Mouse (Mus musculus) forebrain, postnatal 0 days (tissue): ENCODE data around the gene Rab4b. TPM values are rescaled to one million over a fixed set of nuclear protein-coding genes. Genes with fewer than 3 reads are reported as not detected.

ENCODE experiments used
- ATAC-seq: fragments of 200-750 bp; cut with Nextera tagmentation; 2 replicates; pipeline ENCODE4 v1.8.0; 2017; ENCODE audit warnings: mild to moderate bottlenecking, moderate library complexity
- DNase-seq: peaks from one replicate; pipeline ENCODE4 v3.0.0-alpha.2; 2015
- H3K27ac ChIP-seq: fragments of 300-500 bp; sonication (generic); 2 replicates; pipeline ENCODE4 v1.5.1; 2014; ENCODE audit warnings: low read depth, mild to moderate bottlenecking, antibody characterized with exemption, low read length, moderate library complexity, mixed read lengths
- H3K27me3 ChIP-seq: fragments of 300-500 bp; sonication (generic); 2 replicates; pipeline ENCODE4 v1.6.1; 2014; ENCODE audit warnings: mild to moderate bottlenecking, low read length, mixed read lengths; ENCODE audit not compliant: insufficient read depth
- H3K36me3 ChIP-seq: fragments of 300-500 bp; sonication (generic); 2 replicates; pipeline ENCODE4 v1.6.1; 2014; ENCODE audit warnings: mild to moderate bottlenecking, moderate library complexity; ENCODE audit not compliant: insufficient read depth
- H3K4me1 ChIP-seq: fragments of 300-500 bp; sonication (generic); 2 replicates; pipeline ENCODE4 v1.6.1; 2014; ENCODE audit warnings: antibody characterized with exemption; ENCODE audit not compliant: insufficient read depth
- H3K4me2 ChIP-seq: fragments of 300-500 bp; sonication (generic); 2 replicates; pipeline ENCODE4 v1.6.1; 2014; ENCODE audit warnings: low read depth, mild to moderate bottlenecking, moderate library complexity
- H3K4me3 ChIP-seq: fragments of 300-500 bp; sonication (generic); 2 replicates; pipeline ENCODE4 v1.5.1; 2014; ENCODE audit warnings: low read depth, low read length, mixed read lengths
- H3K9ac ChIP-seq: fragments of 300-500 bp; sonication (generic); 2 replicates; pipeline ENCODE4 v1.6.1; 2014; ENCODE audit warnings: mild to moderate bottlenecking
- H3K9me3 ChIP-seq: fragments of 300-500 bp; sonication (generic); 2 replicates; pipeline ENCODE4 v1.6.1; 2016; ENCODE audit warnings: low read length
- CTCF ChIP-seq: sonication (generic); IDR thresholded peaks from 2 replicates; pipeline ENCODE4 v1.5.1; 2016; ENCODE audit warnings: antibody characterized with exemption, control low read depth, low read depth
- WGBS: fragments of 180-500 bp; shearing (Covaris S2); extraction: QIAGEN DNeasy Blood & Tissue Kit; methylation state at CpG from one replicate; pipeline ENCODE4 v1.1.7; 2014; 5-methylcytosine and 5-hydroxymethylcytosine counted together
- polyA plus RNA-seq: library from polyadenylated mRNA; unstranded; fragments of >200 nt; fragmentation: Nextera tagmentation; extraction: Ambion mirVana; gene quantifications from 2 replicates; pipeline ENCODE4 v1.2.1, GENCODE M21; 2015
- total RNA-seq: library from RNA; depleted of rRNA; stranded (reverse); fragments of >200 nt; gene quantifications from 2 replicates; pipeline ENCODE4 v1.2.3, GENCODE M21; 2014; rRNA removed

Rab4b gene
- total RNA-seq (66.8 and 71.6 TPM in 2 replicates), polyA plus RNA-seq (125 and 138 TPM in 2 replicates)

DNA sequence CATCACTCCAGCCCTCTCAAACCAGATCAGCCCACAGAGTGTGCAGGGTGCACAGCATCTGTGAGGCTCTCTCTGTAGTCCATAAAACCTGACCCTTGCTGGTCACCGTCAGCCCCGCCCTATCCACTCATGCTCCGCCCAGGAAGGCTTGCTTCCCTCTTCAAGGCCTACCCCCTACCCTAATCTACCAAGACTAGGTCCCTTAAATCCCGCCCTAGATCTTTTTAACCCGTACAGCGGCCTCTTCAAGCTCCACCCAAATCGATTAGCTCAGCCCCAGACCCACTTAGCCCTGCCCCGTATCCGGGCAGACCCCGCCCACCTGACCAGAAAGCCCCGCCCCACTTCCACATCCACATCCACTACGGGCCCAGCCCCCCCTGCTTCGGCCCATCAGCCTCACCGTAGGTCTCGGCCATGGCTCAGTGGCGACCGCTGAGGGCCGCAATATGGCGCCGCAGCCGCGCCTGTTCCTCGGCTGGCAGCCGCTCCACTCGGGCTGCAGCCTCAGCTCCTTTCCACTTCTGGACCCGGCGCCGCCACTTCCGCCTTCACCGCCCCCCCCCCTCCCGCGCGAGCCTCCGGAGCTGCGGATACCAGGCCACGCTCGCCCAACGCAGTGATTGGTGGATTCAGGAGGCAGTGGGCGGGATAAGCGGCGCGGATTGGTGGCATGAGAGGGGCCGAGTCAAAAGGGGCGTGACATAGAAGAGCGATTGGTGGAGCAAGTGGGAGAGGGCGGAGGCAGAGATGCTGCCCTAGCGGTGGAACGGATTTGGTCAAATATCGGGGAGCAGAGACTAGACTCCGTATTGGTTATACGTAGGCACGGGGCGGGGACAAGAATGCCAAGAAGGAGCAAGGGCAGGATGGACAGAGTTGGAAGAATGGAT lies at the start of gene Rab4b:
Gene Rab4b, minus strand, starts transcription at position 573 of the 893 bp plus-strand sequence.
- peak; percentile 82 for TF ChIP-seq CTCF
- no peaks in the 10 kb centered on the region for H3K27me3 ChIP-seq
- H3K9ac ChIP-seq = peak within 1 kb of the TSS; percentile 66
- H3K9me3 ChIP-seq = no peaks in the 10 kb centered on the region
- DNase-seq (peak; percentile 99), ATAC-seq (peak; percentile 98)
- H3K4me1 ChIP-seq = peaks cover 4% of the 10 kb centered on the region; the same call in 1 of the 2 replicates
- WGBS = 1% methylated on average over 53 of the region's 53 CpGs
- H3K4me3 ChIP-seq = peak within 1 kb of the TSS; percentile 78
- peak within 1 kb of the TSS; percentile 90 for H3K27ac ChIP-seq
- H3K4me2 ChIP-seq = peak within 1 kb of the TSS; percentile 59
- peaks cover 15% of the 10 kb centered on the region for H3K36me3 ChIP-seq

- H3K36me3 ChIP-seq = 0 out of 2 replicates have a peak, but pooled peaks cover 9% of the 10 kb centered on the region
- H3K9me3 ChIP-seq = no peaks in the 10 kb centered on the region
- peak within 1 kb of the TSS; percentile 80 for H3K27ac ChIP-seq
- peak within 1 kb of the TSS; percentile 93 for H3K4me3 ChIP-seq
- DNase-seq (peak; percentile 95), ATAC-seq (peak; percentile 84)
- H3K27me3 ChIP-seq = no peaks in the 10 kb centered on the region
- peak within 1 kb of the TSS; percentile 89 for H3K9ac ChIP-seq
- under 1% methylated on average over 47 of the region's 49 CpGs for WGBS
- peak; percentile 27 for TF ChIP-seq CTCF
- peak within 1 kb of the TSS; percentile 70 for H3K4me2 ChIP-seq
- peaks cover 32% of the 10 kb centered on the region for H3K4me1 ChIP-seq
These were observed 49.7 kb upstream of the Rab4b start, which contains the start of gene Itpkc for GRCm38 (mm10) chr7:27228281-27228821. Gene Itpkc (minus strand): TSS chr7:27228661.

- H3K9me3 ChIP-seq = no peaks in the 10 kb centered on the region
- DNase-seq = no peak
- 0 out of 2 replicates have a peak, but pooled peaks cover 9% of the 10 kb centered on the region for H3K36me3 ChIP-seq
- peaks cover 32% of the 10 kb centered on the region for H3K4me1 ChIP-seq
- H3K4me2 ChIP-seq = peak overlapping the region; percentile 70
- WGBS = under 1% methylated on average over 10 of the region's 10 CpGs
- ATAC-seq = no peak
- H3K4me3 ChIP-seq = peak overlapping the region; percentile 93
- peak overlapping the region; percentile 89 for H3K9ac ChIP-seq
- H3K27me3 ChIP-seq = no peaks in the 10 kb centered on the region
- TF ChIP-seq CTCF = no peak
- peak overlapping the region; percentile 80 for H3K27ac ChIP-seq
These were observed 49.0 kb upstream of the Rab4b start for GRCm38 (mm10) chr7:27227676-27228075.

DNA sequence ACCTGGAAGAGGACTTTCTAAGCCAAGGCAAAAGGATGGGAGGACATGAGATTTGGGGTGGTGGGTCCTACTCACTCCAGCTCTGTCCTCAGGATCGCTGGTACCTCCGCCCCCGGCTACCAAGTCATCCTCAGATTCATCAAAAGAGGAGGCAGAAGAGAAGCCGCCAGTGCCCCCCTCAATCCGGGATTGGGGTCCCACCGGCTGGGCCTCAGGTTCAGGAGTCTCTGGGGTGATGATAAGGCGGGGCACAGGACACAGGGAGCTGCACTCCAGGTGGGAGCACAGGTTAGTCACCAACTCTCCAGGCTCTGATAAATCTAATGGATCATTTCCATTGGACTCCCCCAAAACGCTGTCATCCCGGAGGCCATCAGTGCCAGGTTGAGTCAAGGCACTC lies 48.6 kb upstream of the Rab4b start:
- 30% methylated on average over 9 of the region's 9 CpGs for WGBS
- Histone ChIP-seq H3K4me1 (peaks cover 30% of the 10 kb centered on the region), H3K27ac (no peak overlapping the region)

GRCm38 (mm10) chr7:27224877-27225575 lies 46.3 kb upstream of the Rab4b start:
- Histone ChIP-seq H3K9ac (peak overlapping the region; percentile 41), H3K27me3 (no peaks in the 10 kb centered on the region), H3K36me3 (peaks cover 19% of the 10 kb centered on the region; the same call in 1 of the 2 replicates), H3K4me2 (peak overlapping the region; percentile 70), H3K4me1 (peaks cover 30% of the 10 kb centered on the region), H3K4me3 (peak overlapping the region; percentile 13), H3K9me3 (no peaks in the 10 kb centered on the region), H3K27ac (no peak overlapping the region)
- 75% methylated on average over 11 of the region's 11 CpGs for WGBS
- ATAC-seq (no peak), DNase-seq (no peak)
- TF ChIP-seq CTCF = no peak

More for the DNA sequence above, 48.6 kb upstream of the Rab4b start:
- Histone ChIP-seq H3K4me2 (peak overlapping the region; percentile 70), H3K36me3 (0 out of 2 replicates have a peak, but pooled peaks cover 9% of the 10 kb centered on the region), H3K27me3 (no peaks in the 10 kb centered on the region), H3K4me3 (peak overlapping the region; percentile 93), H3K9ac (peak overlapping the region; percentile 89), H3K9me3 (no peaks in the 10 kb centered on the region)
- TF ChIP-seq CTCF = no peak
- ATAC-seq (no peak), DNase-seq (no peak)

GRCm38 (mm10) chr7:27222538-27222937 lies 43.8 kb upstream of the Rab4b start:
- ATAC-seq (no peak), DNase-seq (no peak)
- Histone ChIP-seq H3K4me2 (no peak overlapping the region), H3K4me3 (no peak overlapping the region), H3K9ac (no peak overlapping the region), H3K9me3 (no peaks in the 10 kb centered on the region), H3K36me3 (peaks cover 38% of the 10 kb centered on the region), H3K4me1 (peaks cover 30% of the 10 kb centered on the region), H3K27ac (no peak overlapping the region), H3K27me3 (no peaks in the 10 kb centered on the region)
- 85% methylated on average over 1 of the region's 1 CpGs for WGBS
- no peak for TF ChIP-seq CTCF
